Comparison of ENCODE assay signal across 8 mouse cellular contexts in genomic region chr13:21896549-21897244, GRCm38 (mm10). TPM values are rescaled to one million over a fixed set of nuclear protein-coding genes. Genes with fewer than 3 reads are reported as not detected.
DNase-seq lines count a peak whose midpoint lies in the region; ATAC-seq lines count a peak whose summit lies in the region.

No protein-coding gene starts in this region.

- ATAC-seq in forebrain, embryonic 15.5 days (replicated peaks): peak; percentile 99
- peak; percentile 97 for ATAC-seq in midbrain, embryonic 11.5 days (ENCODE audit: low FRiP score)

- H3K4me1 ChIP-seq in forebrain, embryonic 15.5 days: peaks cover 8% of the 10 kb centered on the region
- H3K4me1 ChIP-seq in midbrain, embryonic 11.5 days (ENCODE audit: control insufficient read depth, insufficient read depth, low read length): no peaks in the 10 kb centered on the region; the same call in 1 of the 2 replicates

- peak overlapping the region; percentile 62 for H3K4me3 ChIP-seq in forebrain, embryonic 15.5 days
- H3K4me3 ChIP-seq in midbrain, embryonic 11.5 days (ENCODE audit: low read depth, low read length): peak overlapping the region; percentile 58

- WGBS in forebrain, embryonic 15.5 days: 6% methylated on average over 24 of the region's 24 CpGs
- WGBS in midbrain, embryonic 11.5 days: 4% methylated on average over 24 of the region's 24 CpGs

- peak; percentile 70 for DNase-seq in heart, adult 11 months
- DNase-seq in heart, postnatal 4 days: no peak
- DNase-seq in brain, embryonic 18.5 days (ENCODE audit: low read depth, low spot score): peak; percentile 87
- DNase-seq in layer of hippocampus, postnatal 14 days (ENCODE audit: low spot score in 2 of 2): peak; percentile 83 to 90
- peak; percentile 99 for DNase-seq in midbrain, embryonic 11.5 days (ENCODE audit: low spot score, missing footprints)
- DNase-seq in natural killer cell, adult 2 months (ENCODE audit: low spot score in 2 of 2): no peak
- DNase-seq in lung, postnatal 10 days: no peak

- peak overlapping the region; percentile 49 for H3K4me2 ChIP-seq in forebrain, embryonic 15.5 days (replicated peaks)
- H3K4me2 ChIP-seq in midbrain, embryonic 11.5 days: peak overlapping the region; percentile 59

- H3K36me3 ChIP-seq in forebrain, embryonic 15.5 days: no peaks in the 10 kb centered on the region
- no peaks in the 10 kb centered on the region for H3K36me3 ChIP-seq in midbrain, embryonic 11.5 days (ENCODE audit: control insufficient read depth, insufficient read depth, low read length)

- H3K27ac ChIP-seq in forebrain, embryonic 15.5 days (replicated peaks): peak overlapping the region; percentile 92
- H3K27ac ChIP-seq in midbrain, embryonic 11.5 days (ENCODE audit: low read depth, low read length): no peak overlapping the region; the same call in 1 of the 2 replicates

- no peaks in the 10 kb centered on the region for H3K27me3 ChIP-seq in forebrain, embryonic 15.5 days
- H3K27me3 ChIP-seq in midbrain, embryonic 11.5 days (ENCODE audit: control insufficient read depth, insufficient read depth, low read length): no peaks in the 10 kb centered on the region

- H3K9me3 ChIP-seq in forebrain, embryonic 15.5 days: no peaks in the 10 kb centered on the region
- no peaks in the 10 kb centered on the region for H3K9me3 ChIP-seq in midbrain, embryonic 11.5 days (ENCODE audit: control insufficient read depth, low read length)

- H3K9ac ChIP-seq in forebrain, embryonic 15.5 days (replicated peaks): peak overlapping the region; percentile 73
- peak overlapping the region; percentile 72 for H3K9ac ChIP-seq in midbrain, embryonic 11.5 days (ENCODE audit: low read length)

RNA-seq across cellular contexts. Expression of gene Zfp184, which starts 48.2 kb away (rescaled TPM):
- 1 to 10 TPM; 3.9 TPM for total RNA-seq in heart, postnatal 4 days (2021)
- polyA plus RNA-seq in forebrain, embryonic 15.5 days (2015; fragmentation: Nextera tagmentation; extraction: Ambion mirVana): 23.6 and 24.7 TPM in 2 replicates
- total RNA-seq in layer of hippocampus, postnatal 14 days (2021): 1 to 10 TPM; 3.4 to 3.8 TPM
- polyA plus RNA-seq in midbrain, embryonic 11.5 days (2014; fragmentation: Nextera tagmentation; extraction: Ambion mirVana): 26.7 and 27.9 TPM in 2 replicates

Comparison
In these comparisons a context has a peak if more than half of its experiments do, and no peak if none do; other contexts are left out.
1. DNase-seq: peak in heart, adult 11 months (single experiment), brain, embryonic 18.5 days (single experiment), layer of hippocampus, postnatal 14 days (2 of 2) and midbrain, embryonic 11.5 days (single experiment); none in heart, postnatal 4 days (single experiment), natural killer cell, adult 2 months (0 of 2) and lung, postnatal 10 days (single experiment).